Mouse (Mus musculus): Measurements from ENCODE around the gene Ifnar2. TPM values are rescaled to one million over a fixed set of nuclear protein-coding genes. Genes with fewer than 3 reads are reported as not detected.

Ifnar2 gene
- polyA plus RNA-seq, 1 experiment from 2014 or later: 33.2 TPM

GRCm38 (mm10) chr16:91398944-91399343, 26.4 kb downstream of the Ifnar2 start:
- Histone ChIP-seq H3K27me3 (no peaks in the 10 kb centered on the region), H3K36me3 (peaks cover 31% of the 10 kb centered on the region), H3K4me1 (replicated peaks) (no peaks in the 10 kb centered on the region), H3K9ac (no peak overlapping the region), H3K9me3 (no peaks in the 10 kb centered on the region), H3K4me2 (no peak overlapping the region), H3K4me3 (no peak overlapping the region), H3K27ac (no peak overlapping the region)
- ATAC-seq (ENCODE audit: low FRiP score): no peak
- 92% methylated on average over 7 of the region's 7 CpGs for WGBS

GRCm38 (mm10) chr16:91401569-91402165, 29.1 kb downstream of the Ifnar2 start:
- Histone ChIP-seq H3K4me3 (no peak overlapping the region), H3K27ac (no peak overlapping the region), H3K9me3 (no peaks in the 10 kb centered on the region), H3K4me1 (replicated peaks) (peaks cover 12% of the 10 kb centered on the region), H3K9ac (no peak overlapping the region), H3K36me3 (peaks cover 18% of the 10 kb centered on the region), H3K4me2 (no peak overlapping the region), H3K27me3 (peaks cover 20% of the 10 kb centered on the region; the same call in 1 of the 2 replicates)
- 86% methylated on average over 6 of the region's 6 CpGs for WGBS
- ATAC-seq (ENCODE audit: low FRiP score): no peak

- no peak overlapping the region for H3K4me3 ChIP-seq
- no peak overlapping the region for H3K4me2 ChIP-seq
- H3K27me3 ChIP-seq: peaks cover 29% of the 10 kb centered on the region
- H3K4me1 ChIP-seq (replicated peaks): peaks cover 17% of the 10 kb centered on the region
- no peak for ATAC-seq (ENCODE audit: low FRiP score)
- H3K36me3 ChIP-seq: peaks cover 14% of the 10 kb centered on the region
- no peaks in the 10 kb centered on the region for H3K9me3 ChIP-seq
- WGBS: 77% methylated on average over 9 of the region's 9 CpGs
- H3K27ac ChIP-seq: no peak overlapping the region
- no peak overlapping the region for H3K9ac ChIP-seq
These were observed 31.2 kb downstream of the Ifnar2 start for GRCm38 (mm10) chr16:91403784-91404183.

- Histone ChIP-seq H3K4me2 (no peak overlapping the region), H3K27me3 (peaks cover 29% of the 10 kb centered on the region), H3K9me3 (no peaks in the 10 kb centered on the region), H3K4me1 (replicated peaks) (peaks cover 17% of the 10 kb centered on the region), H3K36me3 (peaks cover 14% of the 10 kb centered on the region), H3K27ac (no peak overlapping the region), H3K4me3 (no peak overlapping the region), H3K9ac (no peak overlapping the region)
- 94% methylated on average over 8 of the region's 8 CpGs for WGBS
- ATAC-seq (ENCODE audit: low FRiP score): no peak
These were observed 31.6 kb downstream of the Ifnar2 start for GRCm38 (mm10) chr16:91404187-91404586.

- Histone ChIP-seq H3K36me3 (peaks cover 14% of the 10 kb centered on the region), H3K9me3 (no peaks in the 10 kb centered on the region), H3K9ac (no peak overlapping the region), H3K27ac (no peak overlapping the region), H3K4me1 (replicated peaks) (peaks cover 17% of the 10 kb centered on the region), H3K4me2 (no peak overlapping the region), H3K27me3 (peaks cover 29% of the 10 kb centered on the region), H3K4me3 (no peak overlapping the region)
- WGBS: 70% methylated on average over 10 of the region's 10 CpGs
- ATAC-seq (ENCODE audit: low FRiP score): no peak
These were observed 32.4 kb downstream of the Ifnar2 start for GRCm38 (mm10) chr16:91404828-91405577.

GRCm38 (mm10) chr16:91405640-91406584, 33.3 kb downstream of the Ifnar2 start, which contains the start of gene Il10rb:
Gene Il10rb (plus strand): TSS chr16:91406164.
- H3K27me3 ChIP-seq: peaks cover 29% of the 10 kb centered on the region
- peaks cover 17% of the 10 kb centered on the region for H3K4me1 ChIP-seq (replicated peaks)
- H3K36me3 ChIP-seq: peaks cover 14% of the 10 kb centered on the region
- H3K9me3 ChIP-seq: no peaks in the 10 kb centered on the region
- H3K4me2 ChIP-seq: peak within 1 kb of the TSS; percentile 95
- peak within 1 kb of the TSS; percentile 60 for H3K4me3 ChIP-seq
- peak within 1 kb of the TSS; percentile 48; the same call in 1 of the 2 replicates for H3K27ac ChIP-seq
- 7% methylated on average over 47 of the region's 51 CpGs for WGBS
- peak within 1 kb of the TSS; percentile 85 for H3K9ac ChIP-seq
- ATAC-seq (ENCODE audit: low FRiP score): peak; percentile 80

GRCm38 (mm10) chr16:91406585-91407220, 34.1 kb downstream of the Ifnar2 start:
- H3K9ac ChIP-seq: peak overlapping the region; percentile 85
- peak overlapping the region; percentile 95 for H3K4me2 ChIP-seq
- ATAC-seq (ENCODE audit: low FRiP score): peak; percentile 68
- H3K27me3 ChIP-seq: peaks cover 29% of the 10 kb centered on the region
- peaks cover 14% of the 10 kb centered on the region for H3K36me3 ChIP-seq
- H3K4me3 ChIP-seq: peak overlapping the region; percentile 60
- no peaks in the 10 kb centered on the region for H3K9me3 ChIP-seq
- WGBS: under 1% methylated on average over 13 of the region's 13 CpGs
- H3K4me1 ChIP-seq (replicated peaks): peaks cover 17% of the 10 kb centered on the region
- 0 out of 2 replicates have a peak overlapping the region, but pooled peaks have one; percentile 48 for H3K27ac ChIP-seq

GRCm38 (mm10) chr16:91413102-91413844, 40.7 kb downstream of the Ifnar2 start:
- no peak overlapping the region for H3K27ac ChIP-seq
- H3K27me3 ChIP-seq: no peaks in the 10 kb centered on the region
- H3K4me1 ChIP-seq (replicated peaks): no peaks in the 10 kb centered on the region
- no peaks in the 10 kb centered on the region for H3K36me3 ChIP-seq
- H3K4me2 ChIP-seq: no peak overlapping the region
- ATAC-seq (ENCODE audit: low FRiP score): no peak
- no peak overlapping the region for H3K4me3 ChIP-seq
- H3K9ac ChIP-seq: no peak overlapping the region
- no peaks in the 10 kb centered on the region for H3K9me3 ChIP-seq
- 70% methylated on average over 12 of the region's 12 CpGs for WGBS

- no peak for ATAC-seq (ENCODE audit: low FRiP score)
These were observed 43.0 kb downstream of the Ifnar2 start for GRCm38 (mm10) chr16:91415391-91416189.

GRCm38 (mm10) chr16:91416357-91416756, 43.8 kb downstream of the Ifnar2 start:
- no peak for ATAC-seq (ENCODE audit: low FRiP score)
- Histone ChIP-seq H3K4me2 (no peak overlapping the region), H3K4me3 (no peak overlapping the region), H3K4me1 (replicated peaks) (no peaks in the 10 kb centered on the region), H3K27ac (no peak overlapping the region), H3K9ac (no peak overlapping the region), H3K9me3 (no peaks in the 10 kb centered on the region), H3K36me3 (no peaks in the 10 kb centered on the region; the same call in 1 of the 2 replicates), H3K27me3 (no peaks in the 10 kb centered on the region)
- WGBS: 93% methylated on average over 6 of the region's 6 CpGs

More at GRCm38 (mm10) chr16:91415391-91416189, 43.0 kb downstream of the Ifnar2 start:
- H3K4me1 ChIP-seq (replicated peaks): no peaks in the 10 kb centered on the region
- no peak overlapping the region for H3K9ac ChIP-seq
- 84% methylated on average over 9 of the region's 9 CpGs for WGBS
- no peaks in the 10 kb centered on the region for H3K9me3 ChIP-seq
- H3K4me3 ChIP-seq: no peak overlapping the region
- H3K4me2 ChIP-seq: no peak overlapping the region
- no peaks in the 10 kb centered on the region; the same call in 1 of the 2 replicates for H3K36me3 ChIP-seq
- H3K27me3 ChIP-seq: no peaks in the 10 kb centered on the region
- H3K27ac ChIP-seq: no peak overlapping the region

Data from hindbrain, embryonic 13.5 days (tissue).